Mouse (Mus musculus) thymus, adult 2 months (tissue): ENCODE results near the gene Abr.

Source experiments
- CTCF ChIP-seq: fragments of 200-500 bp; IDR thresholded peaks from 2 replicates; pipeline ENCODE4 v1.5.1; 2012; ENCODE audit warnings: mild to moderate bottlenecking, control low read depth, low read length, moderate library complexity, borderline replicate concordance; ENCODE audit not compliant: control insufficient read depth, poor library complexity, insufficient read depth; ENCODE audit errors: extremely low read depth
- POLR2A ChIP-seq: fragments of 200-500 bp; IDR thresholded peaks from 2 replicates; pipeline ENCODE4 v1.6.1; 2012; ENCODE audit warnings: mild to moderate bottlenecking, low read length, control low read depth, moderate library complexity; ENCODE audit not compliant: control insufficient read depth, poor library complexity, insufficient read depth; ENCODE audit errors: extremely low read depth

GRCm38 (mm10) chr11:76667807-76668206, 45.7 kb upstream of the Abr start:
- TF ChIP-seq POLR2A: no peak
- no peak for TF ChIP-seq CTCF
